Mouse (Mus musculus): Measurements from ENCODE around the gene Tmem43. TPM values are rescaled to one million over a fixed set of nuclear protein-coding genes. Genes with fewer than 3 reads are reported as not detected.

Gene Tmem43
- total RNA-seq (2023): 10 to 100 TPM; 34.8 to 39.2 TPM

DNA sequence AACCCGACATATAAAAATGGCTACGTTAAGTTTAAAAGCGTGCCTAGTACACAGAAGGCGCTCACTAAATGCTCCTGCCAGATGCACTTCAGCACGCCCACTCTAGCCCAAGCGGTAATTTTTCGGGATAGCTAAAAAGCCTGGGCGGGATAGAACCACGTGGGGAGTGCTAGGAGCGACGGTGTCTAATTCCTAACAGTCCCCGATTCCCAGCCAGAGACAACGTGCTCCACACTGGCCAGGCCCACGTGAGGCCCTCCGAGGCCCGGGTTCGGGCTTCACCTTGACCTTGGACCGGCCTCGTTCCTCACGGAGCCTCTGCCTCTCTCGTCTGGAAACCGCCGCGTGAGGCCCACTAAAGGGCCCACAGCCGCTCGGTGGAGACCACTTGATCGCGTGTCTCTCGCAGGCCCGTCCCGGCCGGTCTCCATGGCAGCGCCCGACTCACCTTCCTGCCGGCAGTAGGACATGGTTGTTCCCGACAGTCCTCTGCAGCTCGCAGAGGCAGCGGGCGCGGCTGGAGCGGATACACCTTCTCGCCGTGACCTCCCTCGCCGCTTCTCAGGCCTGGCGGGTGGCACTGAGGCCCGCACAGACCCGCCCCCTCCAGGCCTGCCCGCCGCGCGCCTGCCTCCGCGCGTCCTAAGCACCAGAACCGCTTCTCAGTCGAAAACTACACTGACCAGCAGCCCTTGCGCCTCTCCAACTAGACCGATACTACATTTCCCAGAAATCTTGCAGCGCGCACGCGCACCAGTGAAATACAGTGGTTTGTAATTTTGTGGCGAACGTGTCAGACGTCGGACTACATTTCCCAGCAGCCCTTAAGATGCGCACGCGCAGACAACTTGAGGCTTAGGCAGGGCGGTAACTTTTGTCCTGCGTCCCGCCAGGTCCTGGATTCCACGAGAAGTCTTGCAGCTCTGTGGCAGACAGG, at the start of gene Tmem43, which contains the start of gene Chchd4:
Gene Tmem43, plus strand, starts transcription at position 836 of the 937 bp plus-strand sequence.
Gene Chchd4, minus strand, starts transcription at position 679 of the 937 bp plus-strand sequence.

DNA sequence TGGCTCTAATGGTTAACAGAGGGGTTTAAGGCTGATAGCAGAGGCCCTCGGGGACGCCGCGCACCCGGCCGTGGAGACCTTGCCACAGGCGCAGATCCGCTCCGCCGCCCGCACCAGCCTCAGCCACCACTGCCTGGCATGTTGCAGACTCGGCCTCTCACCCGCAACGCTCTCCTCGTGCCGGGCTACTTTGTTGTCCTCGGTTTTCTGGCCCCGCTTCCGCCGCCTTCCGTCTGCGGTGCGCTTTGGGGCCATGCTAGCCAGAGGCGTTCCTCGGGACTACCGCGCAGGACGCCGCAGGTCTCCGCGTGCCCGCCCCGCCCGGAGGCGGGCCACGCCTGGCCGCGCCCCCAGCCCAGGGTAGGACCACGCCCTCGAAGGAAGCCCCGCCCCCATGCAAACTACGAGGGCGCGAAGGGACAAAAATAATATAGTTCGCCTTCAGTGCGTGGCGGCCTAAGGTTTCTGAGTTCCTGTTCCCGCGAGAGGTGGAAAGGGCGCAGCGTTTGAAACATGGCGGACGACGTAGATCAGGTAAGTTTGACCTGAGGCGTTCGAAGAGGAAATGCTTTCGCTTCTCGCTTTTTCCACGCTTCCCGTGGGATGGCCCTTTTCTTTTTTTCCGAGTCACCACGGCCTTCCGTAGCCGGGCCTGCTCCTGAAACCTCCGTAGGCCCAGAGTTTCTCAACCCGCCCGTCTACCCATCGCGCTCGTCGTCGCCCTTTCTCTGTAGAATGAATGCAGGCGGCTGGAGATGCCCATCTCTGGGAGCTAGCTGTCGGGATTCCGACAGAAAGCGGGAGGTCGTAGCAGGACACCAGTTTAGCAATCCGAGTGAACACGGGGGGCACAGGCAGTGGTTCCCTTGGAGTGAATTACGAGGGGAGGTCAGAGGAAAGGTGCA, 42.3 kb downstream of the Tmem43 start, which contains the start of the genes Xpc and Lsm3:
Gene Xpc, minus strand, starts transcription at position 344 of the 905 bp plus-strand sequence.
Gene Lsm3, plus strand, starts transcription at position 384 of the 905 bp plus-strand sequence.

Other genes starting within 250 kb of the Tmem43 start
- gene Wnt7a, start 62.3 kb upstream of the Tmem43 start, total RNA-seq (2023): not detected
- gene Chchd4, start 157 bp upstream of the Tmem43 start, total RNA-seq (2023): 10 to 100 TPM; 15.1 to 17.1 TPM
- 10 to 100 TPM; 22.6 to 25.9 TPM for gene Xpc, start 42.2 kb downstream of the Tmem43 start, total RNA-seq (2023)
- 10 to 100 TPM; 75.6 to 75.7 TPM for gene Lsm3, start 42.2 kb downstream of the Tmem43 start, total RNA-seq (2023)
- 100 to 1,000 TPM; 107 to 116 TPM for gene Slc6a6, start 210.3 kb downstream of the Tmem43 start, total RNA-seq (2023)